Mouse (Mus musculus): Measurements from ENCODE around the gene Med17. TPM values are rescaled to one million over a fixed set of nuclear protein-coding genes. Genes with fewer than 3 reads are reported as not detected.

The Med17 gene
- total RNA-seq, 2 experiments from 2014 or later = 30.0 to 34.1 TPM

GRCm38 (mm10) chr9:15298451-15298850 lies 18.7 kb upstream of the Med17 start:
- intact Hi-C loops (cut with DNase I) = no loop called here
- DNase-seq (ENCODE audit: low spot score in 2 of 2) = no peak

- intact Hi-C loops (cut with DNase I) = no loop called here
- no peak for DNase-seq (ENCODE audit: low spot score in 2 of 2)
These were observed 17.4 kb upstream of the Med17 start for GRCm38 (mm10) chr9:15297112-15297511.

- no peak for DNase-seq (ENCODE audit: low spot score in 2 of 2)
- intact Hi-C loops (cut with DNase I) = no loop called here
These were observed 9.5 kb upstream of the Med17 start for GRCm38 (mm10) chr9:15289251-15289650.

GRCm38 (mm10) chr9:15288402-15288801 lies 8.7 kb upstream of the Med17 start:
- DNase-seq (ENCODE audit: low spot score in 2 of 2) = no peak
- intact Hi-C loops (cut with DNase I) = no loop called here

GRCm38 (mm10) chr9:15287846-15288245 lies 8.1 kb upstream of the Med17 start:
- intact Hi-C loops (cut with DNase I) = no loop called here

GRCm38 (mm10) chr9:15285443-15285842 lies 5.7 kb upstream of the Med17 start:
- intact Hi-C loops (cut with DNase I) = no loop called here
- no peak for DNase-seq (ENCODE audit: low spot score in 2 of 2)

More at GRCm38 (mm10) chr9:15287846-15288245, 8.1 kb upstream of the Med17 start:
- no peak for DNase-seq (ENCODE audit: low spot score in 2 of 2)

- intact Hi-C loops (cut with DNase I) = no loop called here
- DNase-seq (ENCODE audit: low spot score in 2 of 2) = no peak
These were observed 754 bp upstream of the Med17 start for GRCm38 (mm10) chr9:15280491-15280879.

GRCm38 (mm10) chr9:15279139-15279648 lies 537 bp downstream of the Med17 start:
- DNase-seq (ENCODE audit: low spot score in 2 of 2) = no peak
- intact Hi-C loops (cut with DNase I) = no loop called here

- intact Hi-C loops (cut with DNase I) = no loop called here
- no peak for DNase-seq (ENCODE audit: low spot score in 2 of 2)
These were observed 1.4 kb downstream of the Med17 start for GRCm38 (mm10) chr9:15278343-15278742.

- intact Hi-C loops (cut with DNase I) = no loop called here
- no peak for DNase-seq (ENCODE audit: low spot score in 2 of 2)
These were observed 2.9 kb downstream of the Med17 start for GRCm38 (mm10) chr9:15276855-15277254.

GRCm38 (mm10) chr9:15273981-15274380 lies 5.8 kb downstream of the Med17 start:
- no peak for DNase-seq (ENCODE audit: low spot score in 2 of 2)
- intact Hi-C loops (cut with DNase I) = no loop called here

GRCm38 (mm10) chr9:15263487-15263886 lies 16.2 kb downstream of the Med17 start:
- intact Hi-C loops (cut with DNase I) = no loop called here
- no peak for DNase-seq (ENCODE audit: low spot score in 2 of 2)

GRCm38 (mm10) chr9:15261980-15262379 lies 17.8 kb downstream of the Med17 start:
- DNase-seq (ENCODE audit: low spot score in 2 of 2) = no peak
- intact Hi-C loops (cut with DNase I) = no loop called here

- intact Hi-C loops (cut with DNase I) = no loop called here
- DNase-seq (ENCODE audit: low spot score in 2 of 2) = no peak
These were observed 23.5 kb downstream of the Med17 start for GRCm38 (mm10) chr9:15256214-15256613.

- intact Hi-C loops (cut with DNase I) = no loop called here
These were observed 25.2 kb downstream of the Med17 start for GRCm38 (mm10) chr9:15254501-15254900.

GRCm38 (mm10) chr9:15252196-15252595 lies 27.5 kb downstream of the Med17 start:
- intact Hi-C loops (cut with DNase I) = no loop called here
- no peak for DNase-seq (ENCODE audit: low spot score in 2 of 2)

More at GRCm38 (mm10) chr9:15254501-15254900, 25.2 kb downstream of the Med17 start:
- no peak for DNase-seq (ENCODE audit: low spot score in 2 of 2)

- intact Hi-C loops (cut with DNase I) = no loop called here
- no peak for DNase-seq (ENCODE audit: low spot score in 2 of 2)
These were observed 29.4 kb downstream of the Med17 start for GRCm38 (mm10) chr9:15250376-15250775.

- intact Hi-C loops (cut with DNase I) = no loop called here
- no peak for DNase-seq (ENCODE audit: low spot score in 2 of 2)
These were observed 34.2 kb downstream of the Med17 start for GRCm38 (mm10) chr9:15245319-15246075.

GRCm38 (mm10) chr9:15242130-15242529 lies 37.6 kb downstream of the Med17 start:
- intact Hi-C loops (cut with DNase I) = no loop called here
- no peak for DNase-seq (ENCODE audit: low spot score in 2 of 2)

GRCm38 (mm10) chr9:15241596-15241939 lies 38.2 kb downstream of the Med17 start:
- DNase-seq (ENCODE audit: low spot score in 2 of 2) = peak; percentile 64 to 83
- intact Hi-C loops (cut with DNase I) = no loop called here

GRCm38 (mm10) chr9:15240863-15241595 lies 38.7 kb downstream of the Med17 start:
- DNase-seq (ENCODE audit: low spot score in 2 of 2) = no peak
- intact Hi-C loops (cut with DNase I) = no loop called here
